Mouse (Mus musculus) liver, embryonic 14.5 days (tissue): ENCODE measurements at regions not wholly inside any gene's neighbourhood (a gene's known extent, or its start where the extent isn't known, plus 50 kb on each side); places are given as distances from the start of the nearest gene placed in this dataset.

Experiments
- CTCF ChIP-seq: IDR thresholded peaks from 2 replicates; pipeline ENCODE4 v1.5.1; 2016; ENCODE audit warnings: antibody characterized with exemption, low read depth, control low read depth
- EP300 ChIP-seq: IDR thresholded peaks from 2 replicates; pipeline ENCODE4 v1.6.1; 2016; ENCODE audit warnings: antibody characterized with exemption, low read depth

DNA sequence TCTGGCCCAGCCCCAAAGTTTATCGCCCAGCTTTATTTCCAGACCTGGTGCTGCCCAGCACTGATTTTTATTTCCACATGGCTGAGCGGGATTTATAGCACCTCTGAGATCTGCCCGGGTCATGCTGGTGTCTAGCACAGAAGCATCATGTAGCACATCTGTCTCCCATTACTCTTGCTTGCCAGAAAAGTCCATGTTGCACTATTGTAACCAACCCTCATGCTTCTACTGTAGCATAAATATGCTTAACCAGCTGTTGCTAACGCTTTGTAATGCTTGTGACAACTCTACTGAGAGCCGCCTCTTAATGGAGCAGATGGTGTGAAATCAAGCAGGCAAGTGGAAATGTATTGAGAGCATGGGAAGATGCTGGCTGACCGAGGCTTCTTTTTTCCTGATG is 81.5 kb downstream of the Npy start:
- TF ChIP-seq CTCF (no peak), EP300 (no peak)
